Comparison of ENCODE assay signal across 7 mouse cellular contexts in genomic region chr10:105842574-105842973, GRCm38 (mm10). TPM values are rescaled to one million over a fixed set of nuclear protein-coding genes. Genes with fewer than 3 reads are reported as not detected.
DNase-seq lines count a peak whose midpoint lies in the region; ATAC-seq and TF ChIP-seq lines count a peak whose summit lies in the region.

No protein-coding gene starts in this region.

- H3K36me3 ChIP-seq in megakaryocyte, embryonic 14.5 days (replicated peaks; ENCODE audit: low read length), result peaks cover 65% of the 10 kb centered on the region
- H3K36me3 ChIP-seq in forebrain, embryonic 12.5 days (replicated peaks), result peaks cover 41% of the 10 kb centered on the region
- peaks cover 44% of the 10 kb centered on the region for H3K36me3 ChIP-seq in limb, embryonic 15.5 days
- peaks cover 11% of the 10 kb centered on the region; the same call in 1 of the 2 replicates for H3K36me3 ChIP-seq in stomach, postnatal 0 days (ENCODE audit: control insufficient read depth, insufficient read depth, low read length)

- WGBS in forebrain, embryonic 12.5 days, result 84% methylated on average over 7 of the region's 7 CpGs
- 84% methylated on average over 7 of the region's 7 CpGs for WGBS in limb, embryonic 15.5 days
- WGBS in stomach, postnatal 0 days, result 79% methylated on average over 7 of the region's 7 CpGs

- no peak for ATAC-seq in megakaryocyte, adult 5-6 weeks (ENCODE audit: poor library complexity, severe bottlenecking)
- ATAC-seq in forebrain, embryonic 12.5 days (ENCODE audit: low FRiP score), result no peak
- no peak for ATAC-seq in limb, embryonic 15.5 days (ENCODE audit: insufficient number of reproducible peaks, low FRiP score, low TSS enrichment, low read depth)
- ATAC-seq in stomach, postnatal 0 days (ENCODE audit: low FRiP score, low TSS enrichment), result no peak

- H3K4me1 ChIP-seq in megakaryocyte, embryonic 14.5 days, result peaks cover 31% of the 10 kb centered on the region
- peaks cover 14% of the 10 kb centered on the region for H3K4me1 ChIP-seq in forebrain, embryonic 12.5 days
- peaks cover 10% of the 10 kb centered on the region for H3K4me1 ChIP-seq in limb, embryonic 15.5 days
- 0 out of 2 replicates have a peak, but pooled peaks cover 2% of the 10 kb centered on the region for H3K4me1 ChIP-seq in stomach, postnatal 0 days (replicated peaks; ENCODE audit: control insufficient read depth, insufficient read depth)

- H3K9me3 ChIP-seq in megakaryocyte, embryonic 14.5 days, result no peaks in the 10 kb centered on the region
- H3K9me3 ChIP-seq in forebrain, embryonic 12.5 days, result no peaks in the 10 kb centered on the region
- no peaks in the 10 kb centered on the region for H3K9me3 ChIP-seq in limb, embryonic 15.5 days
- no peaks in the 10 kb centered on the region for H3K9me3 ChIP-seq in stomach, postnatal 0 days (ENCODE audit: control insufficient read depth, low read length)

- peak overlapping the region; percentile 67; the same call in 1 of the 2 replicates for H3K4me2 ChIP-seq in forebrain, embryonic 12.5 days
- peak overlapping the region; percentile 57; the same call in 1 of the 2 replicates for H3K4me2 ChIP-seq in limb, embryonic 15.5 days
- H3K4me2 ChIP-seq in stomach, postnatal 0 days (replicated peaks; ENCODE audit: low read depth), result no peak overlapping the region

- TF ChIP-seq EP300 in stomach, postnatal 0 days (optimal IDR thresholded peaks at IDR 0.05), result no peak

- no peak overlapping the region for H3K27ac ChIP-seq in forebrain, embryonic 12.5 days
- H3K27ac ChIP-seq in limb, embryonic 15.5 days, result no peak overlapping the region
- no peak overlapping the region for H3K27ac ChIP-seq in stomach, postnatal 0 days (replicated peaks)

- 0 out of 2 replicates have a peak, but pooled peaks have one; percentile 23 for TF ChIP-seq CTCF in stomach, postnatal 0 days (IDR thresholded peaks at IDR 0.05; ENCODE audit: low read depth)

- no peaks in the 10 kb centered on the region for H3K27me3 ChIP-seq in megakaryocyte, embryonic 14.5 days (replicated peaks)
- no peaks in the 10 kb centered on the region for H3K27me3 ChIP-seq in forebrain, embryonic 12.5 days
- H3K27me3 ChIP-seq in limb, embryonic 15.5 days, result no peaks in the 10 kb centered on the region
- H3K27me3 ChIP-seq in stomach, postnatal 0 days (ENCODE audit: control insufficient read depth, insufficient read depth, low read length), result no peaks in the 10 kb centered on the region

- peak overlapping the region; percentile 66 for H3K4me3 ChIP-seq in megakaryocyte, embryonic 14.5 days (replicated peaks)
- 0 out of 2 replicates have a peak overlapping the region, but pooled peaks have one; percentile 7 for H3K4me3 ChIP-seq in forebrain, embryonic 12.5 days (replicated peaks)
- H3K4me3 ChIP-seq in limb, embryonic 15.5 days, result 0 out of 2 replicates have a peak overlapping the region, but pooled peaks have one; percentile 84
- H3K4me3 ChIP-seq in stomach, postnatal 0 days (ENCODE audit: low read depth, low read length), result no peak overlapping the region

- no peak overlapping the region for H3K9ac ChIP-seq in forebrain, embryonic 12.5 days
- no peak overlapping the region for H3K9ac ChIP-seq in limb, embryonic 15.5 days
- no peak overlapping the region for H3K9ac ChIP-seq in stomach, postnatal 0 days (ENCODE audit: low read length)

- no peak for DNase-seq in stomach, postnatal 0 days (ENCODE audit: low spot score)
- no peak for DNase-seq in layer of hippocampus, adult 18-20 months (ENCODE audit: low spot score in 2 of 2)
- no peak for DNase-seq in spleen, postnatal 36 days (ENCODE audit: low spot score in 2 of 2)

RNA-seq across cellular contexts. Expression of gene Mettl25, which starts 1.4 kb away (rescaled TPM):
- polyA plus RNA-seq in megakaryocyte, embryonic 14.5 days (2012; ENCODE audit: insufficient read depth, low replicate concordance), result 1.2 TPM in 1 of 2 replicates, not detected in the other
- total RNA-seq in megakaryocyte, adult 5-6 weeks (2015), result 8.1 and 9.0 TPM in 2 replicates
- 9.5 and 13.3 TPM in 2 replicates for total RNA-seq in megakaryocyte, adult 5-6 weeks (2017)
- 14.7 and 16.2 TPM in 2 replicates for polyA plus RNA-seq in forebrain, embryonic 12.5 days (2016; fragmentation: Nextera tagmentation; extraction: Ambion mirVana)
- 10.8 and 10.9 TPM in 2 replicates for polyA plus RNA-seq in limb, embryonic 15.5 days (2015; fragmentation: Nextera tagmentation; extraction: Ambion mirVana)
- 7.1 and 7.5 TPM in 2 replicates for polyA plus RNA-seq in stomach, postnatal 0 days (2015; fragmentation: Nextera tagmentation; extraction: Ambion mirVana)
- 1 to 10 TPM; 7.8 to 9.2 TPM for total RNA-seq in layer of hippocampus, adult 18-20 months (2021)

RNA-seq across cellular contexts. Expression of gene Ccdc59, which starts 1.7 kb away (rescaled TPM):
- polyA plus RNA-seq in megakaryocyte, embryonic 14.5 days (2012; ENCODE audit: insufficient read depth, low replicate concordance), result 1.6 and 20.5 TPM in 2 replicates
- 40.7 and 43.5 TPM in 2 replicates for total RNA-seq in megakaryocyte, adult 5-6 weeks (2015)
- 25.6 and 30.0 TPM in 2 replicates for total RNA-seq in megakaryocyte, adult 5-6 weeks (2017)
- 52.6 and 59.8 TPM in 2 replicates for polyA plus RNA-seq in forebrain, embryonic 12.5 days (2016; fragmentation: Nextera tagmentation; extraction: Ambion mirVana)
- 60.0 and 62.8 TPM in 2 replicates for polyA plus RNA-seq in limb, embryonic 15.5 days (2015; fragmentation: Nextera tagmentation; extraction: Ambion mirVana)
- polyA plus RNA-seq in stomach, postnatal 0 days (2015; fragmentation: Nextera tagmentation; extraction: Ambion mirVana), result 37.3 and 38.5 TPM in 2 replicates
- total RNA-seq in layer of hippocampus, adult 18-20 months (2021), result 10 to 100 TPM; 20.4 to 20.6 TPM
